Mouse (Mus musculus) C2C12 (cell line): Measurements from ENCODE around the gene 4930469K13Rik. TPM values are rescaled to one million over a fixed set of nuclear protein-coding genes. Genes with fewer than 3 reads are reported as not detected.

Experiments used
- H3K27me3 ChIP-seq: one replicate; pipeline ENCODE4 v1.6.1; 2011; ENCODE audit not compliant: control insufficient read depth, insufficient read depth, insufficient read length
- H3K36me3 ChIP-seq: one replicate; pipeline ENCODE4 v1.6.1; 2011; ENCODE audit not compliant: control insufficient read depth, insufficient read depth
- H3K4me3 ChIP-seq: one replicate; pipeline ENCODE4 v1.5.1; 2011; ENCODE audit warnings: mild to moderate bottlenecking, control low read depth; ENCODE audit not compliant: poor library complexity, insufficient read depth, severe bottlenecking
- H3K79me2 ChIP-seq: one replicate; pipeline ENCODE4 v1.6.1; 2011; ENCODE audit not compliant: control insufficient read depth, insufficient read depth
- H3K79me3 ChIP-seq: one replicate; pipeline ENCODE4 v1.6.1; 2011; ENCODE audit warnings: low read depth, control low read depth
- H3ac ChIP-seq: one replicate; pipeline ENCODE3; 2011; ENCODE audit warnings: low read depth; ENCODE audit not compliant: control insufficient read depth, insufficient read length
- CEBPB ChIP-seq: IDR thresholded peaks from one replicate; pipeline ENCODE4 v1.6.1; 2011; ENCODE audit warnings: low read depth, mild to moderate bottlenecking, control low read depth, moderate library complexity
- CTCF ChIP-seq: IDR thresholded peaks from one replicate; pipeline ENCODE4 v1.5.1; 2011; ENCODE audit not compliant: control insufficient read depth, insufficient read depth, insufficient read length
- FOSL1 ChIP-seq: IDR thresholded peaks from one replicate; pipeline ENCODE4 v1.8.0; 2011; ENCODE audit warnings: mild to moderate bottlenecking, low read length; ENCODE audit not compliant: poor library complexity, insufficient read depth, severe bottlenecking
- MAX ChIP-seq: IDR thresholded peaks from one replicate; pipeline ENCODE4 v1.6.1; 2011; ENCODE audit warnings: mild to moderate bottlenecking, control low read depth
- MYOD1 ChIP-seq: IDR thresholded peaks from one replicate; pipeline ENCODE4 v1.6.1; 2011; ENCODE audit warnings: low read depth; ENCODE audit not compliant: control insufficient read depth, insufficient read length
- MYOG ChIP-seq: IDR thresholded peaks from one replicate; pipeline ENCODE4 v1.6.1; 2011; ENCODE audit not compliant: control insufficient read depth, insufficient read length; ENCODE audit errors: extremely low read depth
- USF1 ChIP-seq: IDR thresholded peaks from one replicate; pipeline ENCODE4 v1.6.1; 2011; ENCODE audit warnings: low read depth, mild to moderate bottlenecking, control low read depth, moderate library complexity
- polyA plus RNA-seq: library from polyadenylated mRNA; unstranded; fragments of >200 nt; fragmentation: generic; extraction: Trizol; gene quantifications from one replicate; pipeline ENCODE4 v1.2.1, GENCODE M21; 2012; ENCODE audit warnings: missing spikeins

The 4930469K13Rik gene
- polyA plus RNA-seq, 1 experiment, result not detected

- no peak overlapping the region for H3ac ChIP-seq
- no peak overlapping the region for H3K4me3 ChIP-seq
- no peaks in the 10 kb centered on the region for H3K36me3 ChIP-seq
- H3K79me3 ChIP-seq, result no peaks in the 10 kb centered on the region
- H3K27me3 ChIP-seq, result no peaks in the 10 kb centered on the region
- no peak for TF ChIP-seq MAX
- TF ChIP-seq CEBPB, result no peak
- TF ChIP-seq MYOG, result no peak
- TF ChIP-seq FOSL1, result no peak
- no peak for TF ChIP-seq MYOD1
- TF ChIP-seq CTCF, result no peak
- TF ChIP-seq USF1, result no peak
- H3K79me2 ChIP-seq, result no peaks in the 10 kb centered on the region
Observed at GRCm38 (mm10) chr11:34029658-34030057, 68.7 kb downstream of the 4930469K13Rik start.

DNA sequence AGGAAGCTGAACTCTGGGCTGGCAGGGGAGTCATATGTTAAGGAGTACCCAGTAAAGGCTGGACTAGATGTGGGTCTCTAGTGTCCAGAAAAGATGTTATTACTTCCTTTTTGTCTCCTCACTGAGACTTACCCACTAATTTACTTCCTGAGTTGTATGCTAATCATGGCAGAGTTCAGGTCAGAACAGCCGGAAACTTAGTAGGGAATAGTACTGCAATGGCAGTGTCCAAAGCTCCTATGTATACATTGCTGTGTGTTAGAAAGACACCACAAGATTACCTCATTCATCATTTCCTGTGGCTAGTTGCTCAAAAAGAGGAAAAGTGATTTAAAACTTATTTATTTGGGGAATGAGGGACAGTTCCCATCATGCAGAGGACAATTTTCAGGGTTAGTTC, 73.3 kb downstream of the 4930469K13Rik start:
- no peaks in the 10 kb centered on the region for H3K79me2 ChIP-seq
- H3K4me3 ChIP-seq, result no peak overlapping the region
- H3ac ChIP-seq, result no peak overlapping the region
- TF ChIP-seq MAX, result no peak
- no peak for TF ChIP-seq MYOG
- no peak for TF ChIP-seq CEBPB
- TF ChIP-seq MYOD1, result no peak
- no peak for TF ChIP-seq CTCF
- no peak for TF ChIP-seq FOSL1
- TF ChIP-seq USF1, result no peak
- no peaks in the 10 kb centered on the region for H3K36me3 ChIP-seq
- no peaks in the 10 kb centered on the region for H3K79me3 ChIP-seq
- H3K27me3 ChIP-seq, result no peaks in the 10 kb centered on the region

- H3ac ChIP-seq, result no peak overlapping the region
- no peak for TF ChIP-seq CTCF
- no peak for TF ChIP-seq FOSL1
- no peak for TF ChIP-seq MYOD1
- TF ChIP-seq CEBPB, result no peak
- no peak for TF ChIP-seq MYOG
- no peak for TF ChIP-seq MAX
- TF ChIP-seq USF1, result no peak
- no peaks in the 10 kb centered on the region for H3K79me2 ChIP-seq
- H3K36me3 ChIP-seq, result no peaks in the 10 kb centered on the region
- no peaks in the 10 kb centered on the region for H3K27me3 ChIP-seq
- H3K79me3 ChIP-seq, result no peaks in the 10 kb centered on the region
- H3K4me3 ChIP-seq, result no peak overlapping the region
Observed at GRCm38 (mm10) chr11:34012007-34012652, 86.2 kb downstream of the 4930469K13Rik start.

DNA sequence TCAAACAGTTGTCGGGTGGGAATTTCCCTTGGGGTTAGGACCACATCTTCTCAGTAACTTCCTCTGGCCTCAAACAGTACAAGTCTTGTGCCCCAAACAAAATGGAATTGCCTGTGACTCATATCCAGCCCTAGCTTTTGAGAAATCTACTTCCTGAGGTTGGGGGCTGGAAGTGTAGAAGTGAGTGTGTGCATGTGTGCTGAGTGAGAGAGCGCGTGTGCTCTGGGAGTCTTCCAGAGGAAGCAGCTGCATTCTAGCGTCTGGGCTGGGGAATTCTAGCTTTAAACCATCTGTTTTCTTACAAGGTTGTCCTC, 87.5 kb downstream of the 4930469K13Rik start:
- Histone ChIP-seq H3K79me2 (no peaks in the 10 kb centered on the region), H3K27me3 (no peaks in the 10 kb centered on the region), H3K79me3 (no peaks in the 10 kb centered on the region), H3K36me3 (no peaks in the 10 kb centered on the region), H3K4me3 (no peak overlapping the region), H3ac (no peak overlapping the region)
- no peak for TF ChIP-seq CEBPB
- no peak for TF ChIP-seq CTCF
- no peak for TF ChIP-seq MYOG

DNA sequence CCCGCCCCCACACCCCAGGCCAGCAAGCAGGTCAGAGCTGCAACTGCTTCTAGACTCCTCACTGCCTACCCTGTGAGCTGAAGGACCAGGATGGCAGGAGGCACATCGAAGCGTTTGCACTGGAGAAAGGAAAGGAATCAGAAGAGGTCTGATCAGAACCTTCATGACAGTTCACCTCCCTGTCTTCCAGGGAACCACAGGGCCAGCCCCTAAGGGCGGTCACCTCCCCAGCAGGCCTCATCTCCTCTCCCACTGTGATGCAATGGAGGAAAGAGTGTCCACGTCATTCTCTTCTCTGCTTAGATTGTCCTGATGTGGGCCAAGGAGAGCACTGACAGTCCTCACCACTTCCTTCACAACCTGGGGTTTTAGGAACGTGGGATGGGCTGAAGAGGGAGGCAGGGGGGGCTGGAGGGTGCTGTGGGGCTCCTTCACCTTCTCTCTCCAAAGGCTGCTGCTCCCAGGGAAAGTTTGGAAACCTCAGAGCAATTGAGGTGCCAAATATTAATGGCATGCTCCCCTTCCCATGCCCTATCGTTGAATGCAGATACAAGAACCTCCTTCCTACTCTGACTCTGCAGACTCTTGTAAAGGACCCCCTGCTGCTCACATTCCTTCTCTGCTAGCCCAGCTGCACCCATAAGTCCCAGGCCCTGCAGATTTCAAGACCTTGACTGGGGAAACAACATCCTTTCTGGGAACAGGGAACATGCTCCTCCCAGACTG, 88.1 kb downstream of the 4930469K13Rik start:
- H3K4me3 ChIP-seq, result no peak overlapping the region
- no peaks in the 10 kb centered on the region for H3K36me3 ChIP-seq
- no peak for TF ChIP-seq MAX
- no peak for TF ChIP-seq MYOD1
- TF ChIP-seq CTCF, result no peak
- TF ChIP-seq USF1, result no peak
- H3K79me2 ChIP-seq, result no peaks in the 10 kb centered on the region
- H3K27me3 ChIP-seq, result no peaks in the 10 kb centered on the region
- no peaks in the 10 kb centered on the region for H3K79me3 ChIP-seq
- H3ac ChIP-seq, result no peak overlapping the region
